Mouse (Mus musculus): ENCODE data around the gene Trim3.

DNA sequence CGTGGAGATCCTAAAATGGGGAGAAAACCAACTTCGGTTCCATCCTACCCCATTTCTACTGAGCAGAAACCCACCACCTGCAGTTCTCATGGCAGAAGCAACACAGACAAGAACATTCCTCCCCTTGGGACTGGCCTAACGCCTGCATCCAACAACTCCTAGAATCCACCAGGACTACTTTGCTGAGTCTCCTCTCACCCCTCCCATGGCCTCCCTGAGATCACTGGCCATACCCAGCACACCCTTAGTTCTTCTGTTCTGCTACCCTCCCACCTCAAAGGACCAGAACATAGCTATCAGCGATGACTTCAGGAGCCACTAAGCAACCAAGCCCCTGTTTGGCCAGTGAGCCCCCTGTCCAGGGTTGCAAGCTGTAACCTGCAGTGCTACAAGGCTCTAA is 62.6 kb downstream of the Trim3 start:
- TF ChIP-seq POLR2A (IDR thresholded peaks at IDR 0.05; ENCODE audit: insufficient read depth, low read depth, low read length) (no peak), CTCF (IDR thresholded peaks at IDR 0.05; ENCODE audit: insufficient read depth, low read depth, low read length) (no peak)
